Mouse (Mus musculus) spleen, postnatal 36 days (tissue): ENCODE data around the gene Nek7.

ENCODE experiments used
- DNase-seq, 2 experiments: peaks; one replicate each; pipeline ENCODE4 v3.0.0; 2022; ENCODE audit warnings: low spot score in 2 of 2, mixed read lengths in 1 of 2

Gene Nek7

GRCm38 (mm10) chr1:138608336-138608735 is 11.6 kb downstream of the Nek7 start:
- DNase-seq, result peak; percentile 20 to 23

GRCm38 (mm10) chr1:138607862-138608261 is 12.1 kb downstream of the Nek7 start:
- no peak for DNase-seq

- DNase-seq, result no peak
Measured at GRCm38 (mm10) chr1:138606771-138607170, 13.2 kb downstream of the Nek7 start.

DNA sequence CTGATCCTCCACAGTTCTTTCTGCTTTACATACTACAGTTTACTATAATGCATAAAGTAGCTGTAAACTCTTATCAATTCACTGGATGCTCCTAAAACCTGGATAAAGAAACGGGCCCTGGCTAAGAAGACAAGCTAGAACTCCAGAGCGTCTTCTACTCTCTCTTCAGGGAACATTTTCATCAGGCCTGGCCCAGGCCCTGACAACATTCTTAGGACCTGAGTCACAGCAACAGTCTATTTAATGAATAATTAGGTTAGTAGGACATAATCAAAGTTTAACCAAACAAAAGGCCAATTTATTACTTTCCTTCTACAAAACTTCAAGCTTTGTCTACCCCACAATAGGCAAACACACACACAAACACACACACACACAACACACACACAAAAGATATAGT is 15.2 kb downstream of the Nek7 start:
- DNase-seq, result no peak

DNA sequence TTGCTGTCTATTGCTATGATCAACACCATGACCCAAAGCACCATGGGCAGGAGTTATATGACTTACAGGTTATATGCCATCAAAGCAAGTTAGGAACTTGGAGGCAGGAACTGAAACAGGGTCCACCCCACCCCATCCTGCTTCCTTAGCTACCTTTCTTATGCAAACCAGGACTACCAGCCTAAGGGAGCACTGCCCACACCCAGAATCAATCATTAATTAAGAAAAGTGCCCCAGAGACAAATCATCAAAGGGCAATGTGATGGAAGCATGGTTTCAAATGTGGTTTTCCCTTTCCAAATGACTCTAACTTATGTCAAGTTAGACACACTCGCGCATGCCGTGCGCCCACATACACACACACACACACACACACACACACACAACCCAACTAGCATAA is 16.0 kb downstream of the Nek7 start:
- no peak for DNase-seq

DNA sequence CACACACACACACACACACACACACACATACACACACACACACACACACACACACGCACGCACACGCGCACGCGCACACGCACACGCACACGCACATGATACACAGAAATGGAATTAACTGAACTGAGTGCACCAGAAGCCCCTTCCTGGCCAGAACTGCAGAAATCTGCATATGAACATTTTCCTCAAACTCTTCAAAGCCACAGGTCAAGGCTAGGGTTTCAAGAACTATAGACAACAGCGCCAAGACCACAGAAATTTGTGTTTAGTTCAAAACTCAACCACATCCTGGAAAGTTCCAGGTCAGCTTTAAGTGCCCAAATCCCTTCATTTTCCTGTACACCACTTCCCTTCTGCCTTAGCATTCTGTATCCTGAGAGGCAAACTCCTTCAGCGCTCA is 21.9 kb downstream of the Nek7 start:
- DNase-seq, result no peak

DNA sequence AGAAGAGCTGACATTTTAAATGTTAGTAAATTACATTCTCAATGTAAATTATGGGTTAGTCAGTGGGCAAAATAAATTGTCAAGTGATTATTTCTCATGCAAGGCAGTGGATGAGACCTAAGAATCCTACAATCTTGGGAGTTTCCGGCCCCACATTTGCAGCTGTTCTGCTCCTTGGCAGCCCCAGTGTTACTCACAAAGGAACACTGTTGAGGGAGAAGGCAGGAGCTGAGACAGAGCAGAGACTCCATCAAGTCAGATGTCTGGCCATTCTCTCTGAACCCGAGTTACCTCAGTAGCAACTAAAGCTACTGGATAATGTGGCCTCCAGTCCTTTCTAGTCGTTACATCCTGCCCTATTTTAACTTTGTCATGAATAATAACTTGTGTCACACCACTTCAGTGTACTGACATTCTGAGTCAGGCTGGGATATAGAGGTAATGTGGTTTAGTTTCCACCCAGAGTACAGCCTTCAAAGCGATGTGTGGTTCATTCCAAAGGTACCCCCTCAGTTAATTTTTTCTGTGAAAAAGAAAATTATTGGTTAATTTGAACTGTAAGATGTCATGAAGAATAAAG is 23.7 kb downstream of the Nek7 start:
- no peak for DNase-seq

DNA sequence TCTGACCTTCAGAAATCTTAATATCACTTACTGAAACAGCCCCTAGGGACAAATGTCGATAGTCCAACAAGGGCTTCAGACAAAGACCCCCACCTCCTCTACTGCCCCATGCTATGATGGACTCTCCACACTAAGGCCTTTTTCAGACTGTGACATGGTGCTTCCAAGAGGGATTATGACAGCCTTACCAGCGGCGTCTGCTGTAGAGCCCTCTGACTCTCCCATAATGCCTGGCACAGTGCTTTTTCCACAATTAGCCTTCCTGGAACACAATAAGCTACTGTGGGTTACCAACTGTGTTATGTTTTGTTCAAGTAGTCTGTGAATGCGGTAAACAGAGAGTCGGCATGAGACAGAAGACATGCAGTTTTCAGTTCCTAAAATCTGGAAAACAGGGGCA is 25.0 kb downstream of the Nek7 start:
- DNase-seq, result no peak

GRCm38 (mm10) chr1:138593922-138594321 is 26.0 kb downstream of the Nek7 start:
- no peak for DNase-seq

DNA sequence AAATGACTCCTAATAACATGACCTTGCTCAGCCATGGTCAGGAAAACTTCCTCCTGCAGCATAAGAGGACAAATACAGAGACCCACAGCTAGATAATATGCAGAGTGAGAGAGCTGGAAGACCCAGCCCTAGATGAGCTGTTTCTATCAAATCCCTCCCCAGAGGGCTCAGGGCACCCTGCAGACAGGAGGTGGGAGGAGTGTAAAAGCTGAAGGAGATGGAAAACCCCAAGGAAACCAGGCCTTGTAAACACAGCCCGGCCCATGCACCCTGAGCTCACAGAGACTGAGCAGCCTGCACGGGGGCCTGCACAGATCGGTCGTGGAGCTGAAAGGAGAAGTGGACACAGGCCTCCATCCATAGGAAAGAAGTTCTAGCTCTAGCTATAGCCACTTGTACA is 27.5 kb downstream of the Nek7 start:
- DNase-seq, result no peak

DNA sequence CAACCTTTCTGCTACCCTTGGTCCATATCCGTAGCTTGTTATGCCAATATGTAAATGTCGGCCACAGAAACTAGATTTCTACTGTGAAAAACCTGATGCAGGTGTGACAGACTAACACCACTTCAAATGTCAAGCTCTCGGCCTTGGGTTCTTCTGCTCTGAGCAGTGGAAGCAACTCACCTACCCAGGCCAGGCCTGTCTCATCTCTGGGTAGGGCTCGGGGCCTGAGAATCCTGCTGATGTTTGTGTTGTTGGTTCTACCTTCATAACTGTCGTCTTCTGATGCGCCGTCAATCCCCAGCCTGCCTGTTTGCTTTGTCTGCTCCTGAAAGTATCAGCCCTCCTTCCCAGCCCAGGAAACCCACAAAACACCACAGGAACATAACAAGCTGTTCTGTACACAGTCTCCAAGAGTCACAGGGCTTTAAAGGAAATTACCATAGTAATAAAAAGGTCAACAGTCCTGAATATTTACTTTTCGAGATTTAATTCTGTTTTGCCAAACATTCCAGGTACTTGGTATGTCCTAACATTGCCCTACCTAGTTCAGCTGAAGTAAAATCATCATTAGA is 29.4 kb downstream of the Nek7 start:
- DNase-seq, result no peak

- no peak for DNase-seq
Measured at GRCm38 (mm10) chr1:138589126-138589525, 30.8 kb downstream of the Nek7 start.

DNA sequence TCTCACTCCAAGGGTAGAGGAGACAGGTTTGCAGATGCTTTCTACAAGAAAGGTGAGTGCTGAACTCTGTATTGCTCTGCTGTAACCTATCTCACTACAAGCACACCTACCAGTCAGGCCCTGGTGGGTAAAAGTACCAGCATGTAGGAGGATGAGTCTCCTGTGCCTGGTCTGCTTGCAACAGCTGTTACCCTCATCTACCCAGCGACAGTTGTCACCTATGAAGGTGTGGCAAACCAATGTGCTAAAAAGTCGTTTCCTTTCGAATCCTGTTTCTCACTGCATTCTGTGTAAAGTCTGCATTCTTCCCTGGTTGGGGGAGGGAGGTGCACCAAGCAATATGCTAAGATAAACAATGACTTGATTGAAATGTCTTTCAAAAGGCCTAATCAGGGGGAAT is 32.1 kb downstream of the Nek7 start:
- DNase-seq, result no peak

DNA sequence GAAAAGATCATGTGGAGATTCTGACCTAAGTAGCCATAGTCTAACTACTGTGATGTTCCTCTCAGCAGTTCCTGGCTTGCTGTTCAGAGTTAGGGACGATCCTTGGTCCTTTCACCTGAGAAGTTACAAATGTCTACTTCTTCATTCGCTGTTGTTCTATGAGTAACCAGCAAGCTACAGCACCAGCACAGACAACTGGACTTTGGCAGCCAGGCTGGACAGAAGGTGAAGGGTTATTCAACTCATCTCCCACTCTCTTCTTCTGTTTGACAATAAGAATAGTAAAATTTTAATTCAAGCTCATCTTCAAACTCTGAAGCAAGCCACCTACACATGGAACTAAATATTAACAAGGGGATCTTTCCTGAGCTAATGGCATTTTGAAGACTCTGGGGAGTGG is 33.0 kb downstream of the Nek7 start:
- no peak for DNase-seq

- DNase-seq, result no peak
Measured at GRCm38 (mm10) chr1:138584423-138585013, 35.4 kb downstream of the Nek7 start.

- DNase-seq, result no peak
Measured at GRCm38 (mm10) chr1:138582225-138582624, 37.7 kb downstream of the Nek7 start.

DNA sequence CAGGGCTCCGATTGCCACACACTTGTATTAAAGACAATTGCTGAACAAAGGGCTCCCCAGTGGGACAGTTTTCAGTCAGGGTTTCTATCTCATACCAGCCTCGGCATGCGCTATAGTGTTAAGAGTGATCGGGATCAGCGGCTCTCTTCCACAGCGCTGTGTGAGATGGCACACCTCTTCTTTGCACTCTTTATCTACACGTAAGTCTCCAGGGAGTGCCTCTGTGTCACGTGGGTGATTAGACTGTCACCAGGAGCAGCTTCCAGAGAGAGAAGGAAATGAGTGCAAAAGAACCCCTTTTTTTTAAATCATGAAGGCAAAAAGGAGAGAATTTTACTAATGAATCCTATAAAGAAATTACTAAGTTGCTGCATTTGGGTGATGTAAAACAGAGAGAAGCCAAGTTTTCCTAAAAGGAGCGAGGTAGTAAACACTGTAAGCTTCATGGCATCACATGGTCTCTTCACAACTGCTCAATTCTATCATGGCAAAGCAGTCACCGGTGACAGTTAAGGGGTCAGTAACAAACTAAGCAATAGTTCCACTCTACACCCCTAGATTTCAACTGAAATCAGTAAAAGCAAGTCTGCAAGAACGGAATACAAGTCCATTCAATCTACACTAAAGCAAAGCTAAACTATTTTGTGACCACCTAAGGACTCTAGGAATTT is 40.0 kb downstream of the Nek7 start:
- DNase-seq, result no peak

- no peak for DNase-seq
Measured at GRCm38 (mm10) chr1:138579207-138579606, 40.7 kb downstream of the Nek7 start.

- no peak for DNase-seq
Measured at GRCm38 (mm10) chr1:138576803-138577202, 43.1 kb downstream of the Nek7 start.

DNA sequence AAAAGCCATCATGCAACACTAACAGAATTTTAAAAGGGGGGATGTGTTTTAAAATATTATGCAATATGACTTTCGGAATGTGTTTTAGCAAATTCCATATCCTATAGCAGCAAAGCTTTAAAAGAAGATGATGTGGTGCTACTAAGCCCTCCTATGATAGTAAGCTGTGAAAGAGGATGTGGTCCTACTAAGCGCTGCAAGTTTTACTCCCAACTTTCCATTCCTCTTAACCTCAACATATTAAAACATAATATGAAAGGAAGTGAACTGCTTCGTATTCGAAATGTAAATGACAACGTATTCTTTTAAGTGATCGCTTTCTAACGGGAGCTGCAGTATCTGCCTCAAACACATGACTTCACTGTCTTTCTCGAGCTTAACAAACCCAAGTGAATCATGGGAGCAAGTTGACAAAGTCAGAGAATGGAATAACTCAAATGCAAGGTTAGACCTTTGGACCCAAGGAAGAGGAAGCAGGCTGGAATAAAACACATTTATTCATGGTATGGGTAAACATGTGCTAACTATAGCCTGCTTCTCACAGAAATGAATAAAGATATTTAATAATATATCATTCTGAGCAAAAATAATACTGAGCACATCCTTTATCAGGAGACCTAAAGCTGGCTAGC is 43.8 kb downstream of the Nek7 start:
- no peak for DNase-seq

GRCm38 (mm10) chr1:138575629-138576028 is 44.3 kb downstream of the Nek7 start:
- no peak for DNase-seq

DNA sequence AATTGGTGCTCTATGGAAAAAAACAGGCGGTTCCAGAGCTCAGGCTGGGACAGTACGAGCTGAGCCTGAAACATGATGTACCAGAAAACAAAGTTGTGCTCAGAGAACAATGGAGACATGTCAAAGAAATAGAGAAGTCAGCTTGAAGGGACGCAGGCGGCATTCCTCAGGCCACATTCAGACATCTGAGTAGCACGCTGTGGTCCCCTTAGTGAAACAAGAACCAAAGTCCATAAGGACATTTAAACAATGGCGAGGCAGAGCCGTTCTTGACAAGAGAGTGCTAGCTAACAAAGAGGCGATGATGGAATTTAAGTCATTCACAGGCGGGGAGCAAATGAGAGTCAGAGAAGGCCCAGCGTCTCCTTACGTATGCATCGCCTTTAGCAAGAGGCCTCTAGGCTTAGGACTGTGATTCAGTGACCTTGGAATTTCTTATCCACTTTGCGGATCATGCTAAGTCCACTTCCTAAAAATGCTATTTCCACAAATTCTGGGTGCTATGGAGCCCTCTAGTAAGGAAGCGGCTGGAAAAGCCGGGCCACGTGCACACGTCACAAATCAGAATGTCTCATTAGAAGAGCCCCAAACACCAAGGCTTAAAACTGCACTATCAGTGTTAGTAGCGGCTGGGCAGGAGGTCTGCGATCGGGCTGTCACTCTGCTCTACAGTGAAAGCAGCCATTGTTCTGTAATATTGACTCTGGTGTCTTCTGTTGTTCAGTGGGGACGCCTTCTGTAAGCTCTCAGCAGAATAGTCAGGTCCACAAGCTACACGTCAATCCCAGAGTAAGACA is 48.2 kb downstream of the Nek7 start:
- no peak for DNase-seq
